Mouse (Mus musculus) heart, adult 18-20 months (tissue): ENCODE results near the gene Gm10272. TPM values are rescaled to one million over a fixed set of nuclear protein-coding genes. Genes with fewer than 3 reads are reported as not detected.
A peak's percentile ranks its signal among the peaks of the same experiment; 100 is the strongest.
"Not testable (repeated sequence)": the region's sequence is repeated elsewhere in the genome, so short reads cannot be mapped to it uniquely, and the experiment has no call there.

Source experiments
- DNase-seq, 2 experiments: peaks; one replicate each; pipeline ENCODE4 v3.0.0; 2021 to 2022; ENCODE audit warnings: mixed read lengths in 1 of 2
- long read RNA-seq, 2 experiments: library from polyadenylated mRNA; stranded (forward); transcript quantifications; one replicate each; pipeline ENCODE4 v2.0.0; 2021
- total RNA-seq, 2 experiments: library from RNA; stranded (reverse); gene quantifications; 2 replicates each; pipeline ENCODE4 v1.2.3; 2021

Gene Gm10272
- not detected for total RNA-seq
- long read RNA-seq, experiment 1, result 0 reads
- long read RNA-seq, experiment 2, result 0 reads

GRCm38 (mm10) chr10:77706326-77706725 lies at the start of gene Gm10272:
Gene Gm10272, plus strand, starts transcription at chr10:77706626.
- no peak for DNase-seq

DNA sequence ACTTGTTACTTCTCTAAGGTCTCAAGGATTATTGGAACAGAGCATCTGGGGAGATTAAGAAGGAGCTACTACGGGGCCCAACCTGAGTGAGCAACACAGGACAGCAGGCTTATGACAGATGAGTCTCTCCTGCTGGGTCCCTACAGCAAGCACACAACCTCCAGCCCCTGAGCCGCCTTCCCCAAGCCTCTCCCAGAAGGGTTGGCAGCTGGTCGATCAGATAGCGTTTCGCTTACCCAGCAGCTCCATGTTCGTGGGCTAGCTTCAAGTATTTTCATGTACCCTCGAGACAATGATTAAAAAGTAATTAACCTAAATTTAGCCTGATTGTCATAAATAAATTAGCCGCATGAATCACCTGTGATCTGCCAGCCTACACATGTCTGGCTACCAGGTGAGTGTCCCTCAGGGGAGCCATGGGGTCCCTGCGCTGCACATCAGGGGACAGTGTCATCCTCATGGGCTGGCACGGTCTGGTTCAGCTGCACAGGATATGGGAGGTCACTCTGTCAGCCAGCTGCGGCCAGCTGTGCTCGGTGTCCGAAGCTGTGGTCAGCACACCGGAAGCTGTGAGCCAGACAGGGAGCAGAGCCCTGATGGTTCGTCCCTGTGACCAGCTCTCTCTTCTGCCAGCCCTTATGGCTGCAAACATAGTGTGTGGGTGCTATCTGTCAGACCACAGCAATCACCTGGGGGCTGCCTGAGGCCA lies 48.0 kb upstream of the Gm10272 start:
- peak in 1 of 2 experiments; percentile 60 for DNase-seq

GRCm38 (mm10) chr10:77663949-77664665 lies 42.3 kb upstream of the Gm10272 start:
- DNase-seq, result no peak

DNA sequence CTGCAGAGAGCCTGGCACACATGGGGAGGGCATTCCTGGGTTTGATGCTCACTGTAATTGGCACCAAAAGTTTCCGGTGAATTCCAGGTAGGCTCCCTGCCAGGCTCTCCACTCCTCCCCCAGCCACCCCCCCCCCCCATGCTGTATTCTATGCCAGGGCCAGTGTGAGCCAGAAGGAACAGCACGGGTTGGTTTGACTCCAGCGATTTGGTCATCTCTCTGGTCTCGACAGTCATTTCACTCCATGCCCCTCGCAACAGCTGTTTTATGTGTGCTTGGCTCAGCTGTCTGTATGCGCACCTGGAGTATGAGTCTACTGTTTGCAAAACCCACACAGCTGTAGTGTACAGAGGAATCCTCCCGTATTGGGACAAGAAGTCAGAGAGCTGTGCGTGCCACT lies 40.1 kb upstream of the Gm10272 start:
- DNase-seq, result no peak

GRCm38 (mm10) chr10:77667402-77667801 lies 39.0 kb upstream of the Gm10272 start:
- DNase-seq, result peak in 1 of 2 experiments; percentile 13

GRCm38 (mm10) chr10:77670710-77671109 lies 35.7 kb upstream of the Gm10272 start:
- no peak for DNase-seq

DNA sequence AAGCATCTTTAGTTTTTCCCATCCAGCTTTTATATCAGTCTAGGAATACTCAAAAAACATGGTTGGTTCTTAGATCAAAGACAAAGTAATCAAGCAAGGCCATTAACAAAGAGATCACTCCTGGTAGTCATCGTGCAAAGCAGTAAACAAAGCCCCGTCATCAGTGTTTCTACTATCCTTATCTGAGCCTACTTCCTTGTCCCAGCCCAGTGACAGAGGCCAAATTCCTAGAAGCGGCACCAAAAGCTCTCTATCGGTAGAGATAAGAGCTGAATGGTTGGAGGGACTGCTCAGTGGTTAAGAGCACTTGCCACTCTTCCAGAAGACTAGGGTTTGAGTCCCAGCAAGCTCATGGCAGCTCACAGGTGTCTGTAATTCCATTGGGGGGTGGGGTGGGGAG lies 34.9 kb upstream of the Gm10272 start:
- DNase-seq, result no peak

DNA sequence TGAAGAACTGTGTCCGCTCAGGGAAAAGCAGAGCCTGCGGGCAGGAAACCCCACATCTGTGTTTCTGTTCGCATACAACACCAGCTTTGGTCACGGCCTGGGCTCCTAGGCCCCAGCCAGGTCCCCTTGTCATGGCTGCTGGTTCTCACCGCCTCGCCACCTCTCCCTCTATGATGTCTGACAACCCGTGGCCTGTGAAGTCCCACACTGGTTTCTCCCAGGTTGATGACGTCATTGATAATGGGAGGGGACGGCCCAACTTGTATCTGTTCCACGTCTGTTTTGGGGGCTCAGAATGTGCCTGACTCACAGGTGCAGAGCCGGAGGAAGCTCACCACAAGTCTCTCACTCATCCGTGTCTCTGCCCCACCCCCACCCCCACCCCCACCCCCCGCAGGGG lies 32.7 kb upstream of the Gm10272 start:
- no peak for DNase-seq

- no peak for DNase-seq
Observed at GRCm38 (mm10) chr10:77677562-77677961, 28.9 kb upstream of the Gm10272 start.

- DNase-seq, result no peak
Observed at GRCm38 (mm10) chr10:77682994-77683393, 23.4 kb upstream of the Gm10272 start.

DNA sequence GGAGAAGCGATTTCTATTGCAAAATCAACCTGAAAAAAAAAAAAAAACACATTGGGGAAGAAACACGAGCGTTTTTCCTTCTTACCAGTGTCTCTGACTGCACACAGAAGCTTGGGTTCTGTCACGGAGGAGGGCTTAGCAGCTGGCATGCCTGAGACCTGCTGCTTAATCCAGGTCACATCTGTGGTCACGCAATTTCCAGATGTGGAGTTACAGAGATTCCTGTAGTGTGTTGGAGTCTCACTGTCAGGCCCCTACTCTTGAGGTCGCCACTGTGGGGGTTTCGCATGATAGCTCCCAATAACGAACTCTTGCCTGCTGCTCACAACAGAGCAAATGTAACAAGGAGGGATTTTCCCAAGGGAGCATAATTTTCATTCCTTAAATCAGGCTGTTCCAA lies 22.2 kb upstream of the Gm10272 start:
- no peak for DNase-seq

GRCm38 (mm10) chr10:77685895-77686664 lies 20.3 kb upstream of the Gm10272 start, which contains the start of gene Tspear:
Gene Tspear, plus strand, starts transcription at chr10:77686569.
- DNase-seq, result peak; percentile 13 to 18

DNA sequence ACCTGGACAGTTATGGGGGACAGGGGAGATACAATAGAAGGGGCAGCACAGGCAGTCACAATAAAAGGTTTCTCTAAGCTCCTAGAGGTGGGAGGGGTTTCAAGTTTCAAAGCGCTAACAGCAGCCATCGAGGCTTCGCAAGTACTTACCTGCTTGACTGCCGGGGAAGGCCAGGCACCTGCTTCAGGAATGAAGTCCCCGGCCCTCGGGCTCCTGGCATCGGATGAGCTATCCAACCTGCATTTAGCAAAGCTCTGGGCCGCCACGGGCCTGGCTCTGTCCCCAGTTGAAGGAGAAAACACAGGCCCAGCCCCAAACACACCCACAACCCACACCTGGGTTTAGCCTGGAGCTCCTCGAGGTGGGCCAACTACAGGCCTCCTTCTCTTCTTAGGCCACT lies 19.4 kb upstream of the Gm10272 start:
- no peak for DNase-seq

DNA sequence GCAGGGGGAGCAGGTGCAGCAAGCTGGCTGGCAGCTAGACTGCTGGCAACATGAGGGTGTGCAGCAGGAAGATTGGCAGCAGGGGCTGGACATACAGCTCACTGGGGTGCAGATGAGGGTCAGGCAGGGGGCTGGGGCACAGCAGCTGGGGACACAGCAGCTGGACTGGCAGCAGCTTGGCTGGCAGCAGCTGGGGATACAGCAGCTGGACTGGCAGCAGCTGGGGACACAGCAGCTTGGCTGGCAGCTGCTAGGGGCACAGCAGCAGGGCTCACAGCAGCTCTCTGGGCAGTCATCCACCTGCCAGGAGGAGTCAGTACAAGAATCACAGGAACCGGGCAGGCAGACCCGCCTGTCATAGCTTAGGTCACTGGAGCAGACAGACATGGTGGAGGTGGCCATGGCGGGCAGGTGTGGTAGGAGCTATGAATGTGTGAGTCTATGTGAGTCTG lies 16.0 kb upstream of the Gm10272 start, which contains the start of gene Gm19402:
Gene Gm19402, minus strand, starts transcription at position 402 of the 452 bp plus-strand sequence.
- DNase-seq, result not testable (repeated sequence)

- DNase-seq, result no peak
Observed at GRCm38 (mm10) chr10:77697133-77697532, 9.3 kb upstream of the Gm10272 start, which contains the start of gene Gm9508. Gene Gm9508, minus strand, starts transcription at chr10:77697233.

- DNase-seq, result no peak
Observed at GRCm38 (mm10) chr10:77709831-77710230, 3.4 kb downstream of the Gm10272 start.

- not testable (repeated sequence) for DNase-seq
Observed at GRCm38 (mm10) chr10:77711157-77711556, 4.7 kb downstream of the Gm10272 start, which contains the start of gene Gm10024. Gene Gm10024, plus strand, starts transcription at chr10:77711457.

- peak in 1 of 2 experiments; percentile 5 for DNase-seq
Observed at GRCm38 (mm10) chr10:77713734-77714133, 7.3 kb downstream of the Gm10272 start.

DNA sequence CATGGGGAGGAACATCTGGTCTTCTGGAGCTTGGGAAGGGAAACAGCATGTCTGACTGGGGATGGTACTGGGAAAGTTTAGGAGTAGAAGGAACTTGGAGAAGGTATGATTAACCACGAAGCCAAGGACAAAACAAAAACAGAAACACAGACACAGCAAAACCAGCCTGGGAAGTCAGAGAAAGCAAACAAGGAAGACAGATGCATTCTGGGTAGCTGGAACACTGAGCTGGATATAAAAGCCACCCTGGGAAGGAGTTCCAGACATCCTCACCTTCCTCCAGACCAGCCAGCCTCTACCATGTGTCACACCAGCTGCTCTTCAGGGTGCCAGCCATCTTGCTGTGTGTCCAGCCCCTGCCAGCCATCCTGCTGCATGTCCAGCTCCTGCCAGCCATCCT lies 9.1 kb downstream of the Gm10272 start, which contains the start of gene Gm10142:
Gene Gm10142, plus strand, starts transcription at position 301 of the 400 bp plus-strand sequence.
- DNase-seq, result no peak

GRCm38 (mm10) chr10:77720299-77720698 lies 13.9 kb downstream of the Gm10272 start, which contains the start of gene Krtap12-1:
Gene Krtap12-1, plus strand, starts transcription at chr10:77720599.
- not testable (repeated sequence) for DNase-seq

- DNase-seq, result no peak
Observed at GRCm38 (mm10) chr10:77724855-77725254, 18.4 kb downstream of the Gm10272 start.

DNA sequence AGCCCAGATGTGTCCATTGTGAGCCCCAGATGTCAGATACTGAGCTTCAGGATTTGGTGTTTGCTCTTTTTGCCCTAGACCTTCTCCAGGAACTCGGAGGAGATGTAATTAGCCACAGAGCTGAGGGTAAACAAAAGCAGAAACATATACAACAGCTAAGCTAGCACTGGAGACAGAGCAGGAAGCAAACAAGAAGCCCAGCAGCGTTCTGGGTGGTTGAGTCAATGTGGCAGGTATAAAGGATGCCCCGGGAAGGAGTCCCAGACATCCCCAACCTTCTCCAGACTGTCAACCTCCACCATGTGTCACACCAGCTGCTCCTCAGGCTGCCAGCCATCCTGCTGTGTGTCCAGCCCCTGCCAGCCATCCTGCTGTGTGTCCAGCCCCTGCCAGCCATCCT lies 19.8 kb downstream of the Gm10272 start, which contains the start of gene Gm10100:
Gene Gm10100, plus strand, starts transcription at position 301 of the 400 bp plus-strand sequence.
- no peak for DNase-seq
